Mouse (Mus musculus) testis, adult 2 months (tissue): ENCODE data around the gene Maats1. TPM values are rescaled to one million over a fixed set of nuclear protein-coding genes. Genes with fewer than 3 reads are reported as not detected.

Experiments used
- H3K27ac ChIP-seq: fragments of 200-500 bp; 2 replicates; pipeline ENCODE4 v1.5.1; 2012; ENCODE audit warnings: low read depth, low read length; ENCODE audit not compliant: control insufficient read depth, insufficient read depth
- H3K27me3 ChIP-seq: fragments of 200-500 bp; 2 replicates; pipeline ENCODE4 v1.6.1; 2012; ENCODE audit warnings: mild to moderate bottlenecking, low read length, moderate library complexity; ENCODE audit not compliant: control insufficient read depth, insufficient read depth
- H3K36me3 ChIP-seq: fragments of 200-500 bp; 2 replicates; pipeline ENCODE4 v1.6.1; 2012; ENCODE audit warnings: mild to moderate bottlenecking, low read length; ENCODE audit not compliant: control insufficient read depth, insufficient read depth
- H3K4me1 ChIP-seq: fragments of 200-500 bp; 2 replicates; pipeline ENCODE4 v1.6.1; 2012; ENCODE audit warnings: low read length; ENCODE audit not compliant: control insufficient read depth, insufficient read depth
- H3K4me3 ChIP-seq: fragments of 200-500 bp; 2 replicates; pipeline ENCODE4 v1.5.1; 2012; ENCODE audit warnings: low read depth, mild to moderate bottlenecking, low read length, moderate library complexity, mixed read lengths; ENCODE audit not compliant: control insufficient read depth
- CTCF ChIP-seq: fragments of 200-500 bp; IDR thresholded peaks from 2 replicates; pipeline ENCODE4 v1.5.1; 2012; ENCODE audit warnings: low read depth, mild to moderate bottlenecking, inconsistent platforms, low read length, moderate library complexity; ENCODE audit not compliant: control insufficient read depth, insufficient read depth, insufficient replicate concordance
- POLR2A ChIP-seq: fragments of 200-500 bp; IDR thresholded peaks from 2 replicates; pipeline ENCODE4 v1.6.1; 2012; ENCODE audit warnings: low read depth, mild to moderate bottlenecking, inconsistent platforms, low read length, moderate library complexity; ENCODE audit not compliant: control insufficient read depth
- polyA plus RNA-seq: library from polyadenylated mRNA; depleted of rRNA; stranded (reverse); fragments of >200 nt; gene quantifications from 2 replicates; pipeline ENCODE4 v1.2.3, GENCODE M21; 2012

Maats1 gene
- polyA plus RNA-seq, 1 experiment = 23.4 TPM

- Histone ChIP-seq H3K4me1 (peaks cover 12% of the 10 kb centered on the region), H3K36me3 (no peaks in the 10 kb centered on the region), H3K27ac (no peak overlapping the region), H3K4me3 (no peak overlapping the region), H3K27me3 (no peaks in the 10 kb centered on the region)
- TF ChIP-seq CTCF = no peak
- no peak for TF ChIP-seq POLR2A
Observed at GRCm38 (mm10) chr16:38376163-38376840, 34.4 kb upstream of the Maats1 start.

DNA sequence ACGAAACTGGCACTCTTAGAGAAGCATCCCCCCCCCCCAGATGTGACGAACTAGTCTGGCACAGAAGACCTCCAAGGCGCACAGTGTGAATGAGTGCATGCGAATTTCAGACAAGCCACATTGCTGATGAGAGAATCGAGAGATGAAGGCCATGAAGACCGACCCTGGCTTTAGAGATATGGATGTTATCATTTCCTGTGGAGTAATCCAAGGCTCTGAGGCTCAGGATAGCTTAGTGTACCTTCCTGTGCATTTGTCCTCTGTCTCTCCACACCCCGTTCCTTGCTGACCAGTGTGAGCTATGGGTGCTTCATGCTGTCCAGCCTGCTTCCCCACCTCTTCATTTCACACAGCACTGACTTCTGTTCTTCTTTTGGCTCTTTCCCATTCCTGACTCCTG, 33.2 kb upstream of the Maats1 start:
- Histone ChIP-seq H3K27ac (no peak overlapping the region), H3K36me3 (no peaks in the 10 kb centered on the region), H3K4me3 (no peak overlapping the region), H3K27me3 (no peaks in the 10 kb centered on the region), H3K4me1 (peaks cover 12% of the 10 kb centered on the region)
- TF ChIP-seq POLR2A (no peak), CTCF (no peak)

- Histone ChIP-seq H3K4me3 (peak overlapping the region; percentile 23; the same call in 1 of the 2 replicates), H3K36me3 (no peaks in the 10 kb centered on the region), H3K27ac (no peak overlapping the region), H3K27me3 (no peaks in the 10 kb centered on the region), H3K4me1 (peaks cover 12% of the 10 kb centered on the region)
- TF ChIP-seq POLR2A (no peak), CTCF (no peak)
Observed at GRCm38 (mm10) chr16:38374379-38375140, 32.6 kb upstream of the Maats1 start.

DNA sequence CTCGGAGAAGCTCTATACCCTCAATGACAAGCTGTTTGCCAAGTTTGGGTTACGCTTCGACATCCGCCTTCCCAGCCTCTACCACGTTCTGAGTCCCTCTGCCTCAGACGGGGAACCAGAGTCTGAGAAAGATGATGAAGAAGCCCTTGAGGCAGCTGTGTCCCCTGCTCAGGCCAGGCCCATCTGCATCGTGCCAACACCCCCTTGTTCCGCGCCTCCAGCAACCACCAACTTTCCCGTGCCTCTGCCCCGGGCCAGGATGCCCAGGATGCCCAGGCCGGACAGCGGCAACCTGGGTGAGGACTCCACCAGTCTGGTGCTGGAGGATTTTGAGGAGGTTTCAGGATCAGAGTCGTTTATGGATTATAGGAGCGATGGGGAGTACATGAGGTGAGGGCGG, 32.0 kb upstream of the Maats1 start:
- Histone ChIP-seq H3K4me3 (peak overlapping the region; percentile 23), H3K36me3 (no peaks in the 10 kb centered on the region), H3K27ac (no peak overlapping the region), H3K4me1 (peaks cover 12% of the 10 kb centered on the region), H3K27me3 (no peaks in the 10 kb centered on the region)
- no peak for TF ChIP-seq CTCF
- no peak for TF ChIP-seq POLR2A

DNA sequence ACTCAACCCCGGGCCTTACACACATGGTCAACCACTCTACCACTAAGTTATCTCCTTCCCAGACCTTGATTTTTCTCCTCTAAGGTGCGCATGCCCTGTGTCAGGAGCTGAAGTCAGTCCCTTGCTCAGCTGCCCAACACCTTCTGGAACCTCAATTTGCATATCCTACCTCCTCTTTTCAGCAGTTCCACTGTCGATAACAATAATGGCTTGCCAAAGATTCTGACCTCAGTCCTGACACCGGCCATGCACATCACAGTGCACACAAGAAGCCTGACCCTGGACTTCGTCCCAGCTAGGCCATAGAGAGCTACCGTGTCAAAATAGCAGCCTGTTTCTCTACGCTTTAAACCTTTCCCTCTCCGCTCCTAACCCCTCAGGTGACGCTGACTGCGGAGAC, 31.5 kb upstream of the Maats1 start:
- TF ChIP-seq POLR2A = no peak
- TF ChIP-seq CTCF = no peak
- no peak overlapping the region for H3K27ac ChIP-seq
- peak overlapping the region; percentile 23 for H3K4me3 ChIP-seq
- H3K27me3 ChIP-seq = no peaks in the 10 kb centered on the region
- peaks cover 12% of the 10 kb centered on the region for H3K4me1 ChIP-seq
- no peaks in the 10 kb centered on the region for H3K36me3 ChIP-seq

DNA sequence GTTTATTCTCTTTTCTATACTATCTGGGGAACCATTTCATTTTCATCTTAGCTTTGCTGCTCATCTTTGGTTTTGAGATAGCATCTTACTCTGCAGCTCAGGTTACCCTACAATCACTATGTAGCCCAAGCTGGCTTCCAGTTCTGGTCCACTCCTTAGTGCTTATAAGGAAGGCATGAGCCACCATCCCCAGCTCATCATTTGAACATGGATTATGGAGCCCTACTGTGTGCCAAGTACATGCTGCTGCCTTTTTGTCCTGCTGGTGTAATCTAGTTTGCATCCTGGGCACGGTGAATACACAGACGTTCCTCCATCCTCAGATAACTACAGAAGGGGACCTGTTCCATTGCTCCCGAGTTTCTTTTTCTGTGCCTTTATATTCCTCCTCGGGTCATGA, 30.9 kb upstream of the Maats1 start:
- TF ChIP-seq POLR2A (no peak), CTCF (no peak)
- Histone ChIP-seq H3K36me3 (no peaks in the 10 kb centered on the region), H3K4me1 (peaks cover 12% of the 10 kb centered on the region), H3K27me3 (no peaks in the 10 kb centered on the region), H3K4me3 (no peak overlapping the region), H3K27ac (no peak overlapping the region)

GRCm38 (mm10) chr16:38371705-38372296, 29.9 kb upstream of the Maats1 start:
- H3K4me1 ChIP-seq = peaks cover 12% of the 10 kb centered on the region
- no peak overlapping the region for H3K4me3 ChIP-seq
- no peaks in the 10 kb centered on the region for H3K27me3 ChIP-seq
- no peak overlapping the region for H3K27ac ChIP-seq
- TF ChIP-seq POLR2A (no peak), CTCF (no peak)
- H3K36me3 ChIP-seq = no peaks in the 10 kb centered on the region
